Mouse (Mus musculus): ENCODE data around the gene Usp24. TPM values are rescaled to one million over a fixed set of nuclear protein-coding genes. Genes with fewer than 3 reads are reported as not detected.

The Usp24 gene
- polyA plus RNA-seq, 1 experiment from 2014 or later, result 6.5 TPM

DNA sequence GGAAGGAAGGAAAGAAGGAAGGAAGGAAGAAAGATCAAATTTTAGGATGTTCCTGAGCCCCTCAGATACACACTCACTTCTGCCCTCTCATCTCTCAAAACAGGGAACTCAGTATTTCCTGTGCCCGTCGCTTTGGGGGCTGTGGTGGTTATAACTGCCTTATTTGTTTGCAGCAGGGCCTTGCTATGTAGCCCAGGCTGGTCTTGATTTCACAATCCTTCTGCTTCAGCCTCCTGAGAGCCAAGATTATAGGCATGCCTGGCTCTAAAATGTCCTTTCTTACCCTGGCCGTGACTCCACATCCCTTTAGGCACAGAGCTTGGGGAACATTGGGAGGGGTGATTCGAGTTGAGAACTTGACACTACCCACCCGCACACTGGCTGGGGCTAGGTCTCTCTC, 146.5 kb downstream of the Usp24 start:
- 34% methylated on average over 5 of the region's 5 CpGs for WGBS (ENCODE audit: insufficient replicate concordance)
- peak overlapping the region; percentile 60; the same call in 1 of the 2 replicates for H3K9ac ChIP-seq

DNA sequence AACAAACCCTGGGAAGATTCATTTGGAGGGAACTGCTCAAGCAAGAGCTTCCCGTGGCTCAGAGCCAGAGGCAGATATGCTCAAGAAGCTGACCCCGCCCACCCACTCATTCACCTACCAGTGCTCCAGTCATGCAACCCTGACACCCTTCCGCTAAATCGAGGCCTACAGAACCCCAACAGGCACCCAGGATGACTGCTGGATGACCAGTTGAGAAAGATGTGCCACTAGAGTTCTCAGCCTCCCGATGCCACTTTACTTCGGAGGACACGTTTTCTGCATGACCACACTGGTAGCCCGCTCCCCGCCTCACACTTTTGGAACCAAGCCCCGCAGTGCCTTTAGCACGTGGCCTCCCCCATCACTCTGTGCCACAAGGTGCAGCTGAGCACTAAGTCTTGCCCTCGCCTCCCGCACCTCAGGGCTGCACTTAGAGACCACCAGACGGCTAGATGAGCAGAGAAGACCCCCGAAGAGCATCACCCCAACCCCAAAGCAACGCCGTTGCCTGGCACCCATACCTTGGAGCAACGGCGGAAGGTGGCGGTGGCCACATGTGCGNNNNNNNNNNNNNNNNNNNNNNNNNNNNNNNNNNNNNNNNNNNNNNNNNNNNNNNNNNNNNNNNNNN, 147.3 kb downstream of the Usp24 start:
- Histone ChIP-seq H3K9me3 (replicated peaks) (no peaks in the 10 kb centered on the region), H3K4me2 (peak overlapping the region; percentile 43), H3K27ac (peak overlapping the region; percentile 73), H3K9ac (peak overlapping the region; percentile 60), H3K4me1 (replicated peaks) (no peaks in the 10 kb centered on the region), H3K27me3 (peaks cover 40% of the 10 kb centered on the region), H3K4me3 (replicated peaks) (peak overlapping the region; percentile 54), H3K36me3 (no peaks in the 10 kb centered on the region)
- no peak for DNase-seq
- WGBS (ENCODE audit: insufficient replicate concordance), result 30% methylated on average over 21 of the region's 21 CpGs
- ATAC-seq (ENCODE audit: low read depth), result no peak

More for the DNA sequence above, 146.5 kb downstream of the Usp24 start:
- Histone ChIP-seq H3K27ac (no peak overlapping the region), H3K9me3 (replicated peaks) (no peaks in the 10 kb centered on the region), H3K4me3 (replicated peaks) (peak overlapping the region; percentile 54), H3K36me3 (no peaks in the 10 kb centered on the region), H3K4me2 (peak overlapping the region; percentile 43), H3K27me3 (peaks cover 40% of the 10 kb centered on the region), H3K4me1 (replicated peaks) (no peaks in the 10 kb centered on the region)
- DNase-seq, result no peak
- no peak for ATAC-seq (ENCODE audit: low read depth)

DNA sequence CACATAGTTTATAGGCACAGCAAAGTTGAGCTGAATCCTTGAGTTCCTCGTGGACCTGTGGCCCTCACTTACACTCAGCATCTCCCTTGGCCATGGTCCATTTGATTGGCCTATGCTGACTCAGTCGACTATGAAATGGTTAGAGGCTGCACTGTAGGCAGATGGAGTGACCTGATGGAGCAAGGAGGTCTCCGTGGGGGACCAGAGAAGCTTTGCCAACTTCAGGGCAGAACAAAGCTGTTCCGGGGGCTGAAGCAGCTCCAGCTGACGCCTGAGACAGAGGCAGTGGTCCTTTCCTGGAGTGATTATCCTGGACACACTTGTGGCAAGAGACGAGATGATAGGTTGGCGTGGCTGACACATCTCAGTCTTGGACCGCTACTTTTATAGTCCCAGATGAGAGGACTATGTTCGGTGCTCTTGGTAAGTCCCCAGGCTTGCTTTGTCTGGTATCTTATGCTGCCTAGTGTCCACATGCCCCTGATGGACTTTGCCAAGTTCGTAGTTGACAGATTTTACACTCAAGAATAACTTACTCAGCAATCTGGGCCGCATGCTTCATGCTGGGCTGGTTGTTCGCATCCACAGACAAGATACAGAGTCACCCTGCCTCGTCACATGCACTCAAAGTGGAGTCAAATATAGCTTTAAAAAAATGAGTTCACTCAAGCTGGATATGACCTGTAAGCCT, 151.6 kb downstream of the Usp24 start:
- H3K36me3 ChIP-seq, result no peaks in the 10 kb centered on the region
- H3K4me3 ChIP-seq (replicated peaks), result no peak overlapping the region
- H3K4me2 ChIP-seq, result no peak overlapping the region
- no peaks in the 10 kb centered on the region for H3K9me3 ChIP-seq (replicated peaks)
- ATAC-seq (ENCODE audit: low read depth), result no peak
- no peak overlapping the region for H3K27ac ChIP-seq
- H3K9ac ChIP-seq, result no peak overlapping the region
- DNase-seq, result no peak
- WGBS (ENCODE audit: insufficient replicate concordance), result 63% methylated on average over 13 of the region's 13 CpGs
- no peaks in the 10 kb centered on the region; the same call in 1 of the 2 replicates for H3K4me1 ChIP-seq (replicated peaks)
- H3K27me3 ChIP-seq, result peaks cover 30% of the 10 kb centered on the region

DNA sequence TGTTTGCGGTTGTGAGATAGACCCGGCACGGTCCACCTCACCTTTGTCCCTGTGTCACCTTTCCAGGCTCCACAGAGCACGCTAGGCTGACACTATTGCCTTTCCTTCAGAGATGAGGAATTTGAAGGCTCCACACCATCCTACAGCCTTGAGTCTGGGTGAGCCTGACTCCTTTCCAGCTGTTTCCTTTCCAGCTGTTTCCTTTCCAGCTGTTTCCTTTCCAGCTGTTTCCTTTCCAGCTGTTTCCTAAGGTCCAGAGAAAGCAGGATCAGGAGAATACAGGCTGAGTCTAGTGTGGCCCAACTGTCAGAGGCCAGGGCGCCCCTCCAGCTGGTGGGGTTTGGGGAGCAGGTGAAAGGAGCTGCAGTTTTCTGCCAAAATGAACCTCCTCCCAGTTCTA, 154.9 kb downstream of the Usp24 start:
- H3K27me3 ChIP-seq, result no peaks in the 10 kb centered on the region
- no peak for DNase-seq
- 37% methylated on average over 5 of the region's 5 CpGs for WGBS (ENCODE audit: insufficient replicate concordance)
- no peak overlapping the region for H3K27ac ChIP-seq
- no peaks in the 10 kb centered on the region for H3K9me3 ChIP-seq (replicated peaks)
- no peaks in the 10 kb centered on the region; the same call in 1 of the 2 replicates for H3K4me1 ChIP-seq (replicated peaks)
- no peak for ATAC-seq (ENCODE audit: low read depth)
- no peak overlapping the region for H3K4me3 ChIP-seq (replicated peaks)
- no peak overlapping the region for H3K4me2 ChIP-seq
- H3K36me3 ChIP-seq, result no peaks in the 10 kb centered on the region
- no peak overlapping the region for H3K9ac ChIP-seq

DNA sequence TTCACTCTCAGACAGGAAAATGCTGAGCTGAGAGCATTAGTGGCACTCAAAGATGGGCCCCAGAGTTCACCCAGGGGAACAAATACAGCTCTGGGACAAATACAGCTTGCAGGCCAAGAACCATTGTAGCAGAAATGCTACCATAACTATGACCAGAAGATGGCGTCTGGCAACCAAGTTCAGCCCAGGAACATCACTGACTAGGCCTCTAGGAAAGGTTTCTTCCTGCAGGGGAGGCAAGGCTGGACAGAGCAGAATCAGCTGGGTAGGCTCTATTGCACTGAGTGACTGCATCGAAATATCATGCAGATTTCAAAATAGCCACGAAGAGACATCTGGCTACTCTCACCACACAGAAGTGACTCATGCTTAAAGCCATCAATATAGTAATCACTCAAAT, 156.3 kb downstream of the Usp24 start:
- Histone ChIP-seq H3K4me2 (no peak overlapping the region), H3K27me3 (no peaks in the 10 kb centered on the region), H3K4me3 (replicated peaks) (no peak overlapping the region), H3K4me1 (replicated peaks) (no peaks in the 10 kb centered on the region; the same call in 1 of the 2 replicates), H3K36me3 (no peaks in the 10 kb centered on the region), H3K27ac (no peak overlapping the region), H3K9me3 (replicated peaks) (no peaks in the 10 kb centered on the region), H3K9ac (no peak overlapping the region)
- DNase-seq (peak; percentile 13), ATAC-seq (ENCODE audit: low read depth) (no peak)
- 13% methylated on average over 3 of the region's 3 CpGs for WGBS (ENCODE audit: insufficient replicate concordance)

DNA sequence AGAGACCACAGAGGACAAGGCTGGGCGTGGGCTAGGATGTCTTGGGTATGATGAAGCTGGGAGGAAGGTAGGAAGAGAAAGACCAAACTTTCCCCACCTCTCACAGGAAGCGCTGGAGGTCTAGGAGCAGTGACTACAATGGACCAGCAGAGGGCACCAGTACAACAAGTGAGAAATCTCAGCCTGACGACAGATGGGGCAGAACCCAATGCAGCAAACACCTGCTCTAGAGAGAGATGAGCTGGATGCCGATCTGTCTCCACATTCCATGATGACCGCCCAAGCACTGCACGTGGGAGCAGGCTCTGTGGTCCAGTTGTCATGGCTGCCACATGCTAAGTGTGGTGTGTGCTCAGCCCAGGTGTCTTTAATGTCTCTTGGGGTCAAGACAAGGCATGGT, 158.2 kb downstream of the Usp24 start:
- DNase-seq (no peak), ATAC-seq (ENCODE audit: low read depth) (no peak)
- H3K4me3 ChIP-seq (replicated peaks), result no peak overlapping the region
- WGBS (ENCODE audit: insufficient replicate concordance), result 4% methylated on average over 6 of the region's 6 CpGs
- no peaks in the 10 kb centered on the region for H3K9me3 ChIP-seq (replicated peaks)
- H3K27ac ChIP-seq, result no peak overlapping the region
- no peaks in the 10 kb centered on the region; the same call in 1 of the 2 replicates for H3K4me1 ChIP-seq (replicated peaks)
- no peaks in the 10 kb centered on the region for H3K27me3 ChIP-seq
- no peak overlapping the region for H3K9ac ChIP-seq
- no peak overlapping the region for H3K4me2 ChIP-seq
- no peaks in the 10 kb centered on the region for H3K36me3 ChIP-seq

DNA sequence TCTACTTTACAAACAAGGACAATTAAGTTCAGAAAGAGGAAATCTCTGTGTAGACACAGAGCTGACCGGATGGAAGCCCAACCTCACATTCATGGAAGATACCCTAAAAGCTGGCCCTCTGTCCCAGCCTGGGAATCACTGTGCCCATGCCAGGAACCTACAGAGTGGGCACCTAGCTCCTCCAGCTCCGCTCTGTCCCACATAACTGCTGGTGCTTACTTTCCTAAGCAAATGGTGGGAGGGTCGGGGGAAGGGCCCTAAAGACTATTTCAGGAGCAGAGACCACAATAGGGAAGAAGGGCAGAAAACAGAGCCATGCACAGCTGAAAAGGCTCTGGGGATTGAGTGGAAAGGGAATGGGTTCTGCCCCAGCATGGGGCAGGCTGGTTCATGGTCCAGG, 164.5 kb downstream of the Usp24 start:
- Histone ChIP-seq H3K9ac (no peak overlapping the region), H3K36me3 (no peaks in the 10 kb centered on the region), H3K27me3 (peaks cover 29% of the 10 kb centered on the region), H3K4me2 (no peak overlapping the region), H3K4me3 (replicated peaks) (no peak overlapping the region), H3K27ac (no peak overlapping the region), H3K9me3 (replicated peaks) (no peaks in the 10 kb centered on the region), H3K4me1 (replicated peaks) (no peaks in the 10 kb centered on the region)
- no peak for ATAC-seq (ENCODE audit: low read depth)
- 44% methylated on average over 3 of the region's 3 CpGs for WGBS (ENCODE audit: insufficient replicate concordance)
- no peak for DNase-seq

DNA sequence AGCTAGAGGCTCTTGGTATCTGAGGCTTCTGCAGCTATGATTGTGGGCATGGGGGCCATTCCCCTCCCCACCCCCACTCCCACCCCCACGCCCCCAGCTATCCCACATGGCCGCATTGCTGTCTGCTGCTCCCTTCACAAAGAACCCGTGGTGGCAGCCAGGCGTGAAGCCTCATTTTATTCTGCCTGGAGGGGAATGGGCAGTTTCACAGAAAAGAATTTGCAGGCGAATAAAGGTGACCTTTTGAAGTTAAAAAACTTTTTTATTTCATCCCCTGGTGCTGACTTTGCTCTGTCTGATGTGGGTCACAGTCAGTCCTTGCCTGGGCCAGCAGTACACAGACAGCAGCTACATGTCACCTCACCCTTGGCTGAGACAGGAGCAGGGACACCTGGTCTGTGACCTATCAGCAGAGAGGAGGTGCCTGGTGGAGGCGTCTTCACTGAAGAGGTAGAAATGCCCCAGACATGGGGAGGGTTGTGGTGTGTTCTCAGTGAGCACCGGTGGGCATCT, 167.3 kb downstream of the Usp24 start:
- Histone ChIP-seq H3K4me3 (replicated peaks) (no peak overlapping the region), H3K9me3 (replicated peaks) (no peaks in the 10 kb centered on the region), H3K4me1 (replicated peaks) (no peaks in the 10 kb centered on the region), H3K4me2 (no peak overlapping the region), H3K27ac (no peak overlapping the region), H3K9ac (no peak overlapping the region), H3K36me3 (no peaks in the 10 kb centered on the region), H3K27me3 (peaks cover 29% of the 10 kb centered on the region)
- ATAC-seq (ENCODE audit: low read depth), result no peak
- WGBS (ENCODE audit: insufficient replicate concordance), result 35% methylated on average over 7 of the region's 7 CpGs
- no peak for DNase-seq

DNA sequence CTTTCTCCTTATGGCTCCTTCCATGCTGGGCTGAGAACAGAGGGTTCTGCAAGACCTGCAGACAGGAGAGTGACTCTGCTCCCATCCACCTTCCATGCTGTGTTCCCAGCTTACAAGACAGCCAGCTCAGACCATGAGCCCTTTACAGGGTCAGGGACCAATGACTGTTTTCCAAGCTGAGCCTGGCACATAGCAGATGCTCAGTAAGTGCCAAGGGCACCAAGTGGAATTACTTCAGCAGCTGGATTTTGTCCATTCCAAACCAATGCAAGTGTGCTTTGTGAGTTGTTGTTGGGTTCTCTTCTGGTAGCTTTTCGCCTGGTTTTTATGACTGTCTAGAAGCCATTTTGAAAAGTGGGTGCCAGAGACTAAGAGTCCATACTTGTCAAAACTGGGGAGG, 167.8 kb downstream of the Usp24 start:
- ATAC-seq (ENCODE audit: low read depth) (no peak), DNase-seq (no peak)
- H3K4me2 ChIP-seq, result no peak overlapping the region
- no peak overlapping the region for H3K27ac ChIP-seq
- 51% methylated on average over 1 of the region's 1 CpGs for WGBS (ENCODE audit: insufficient replicate concordance)
- H3K9ac ChIP-seq, result no peak overlapping the region
- H3K9me3 ChIP-seq (replicated peaks), result no peaks in the 10 kb centered on the region
- no peaks in the 10 kb centered on the region for H3K4me1 ChIP-seq (replicated peaks)
- H3K27me3 ChIP-seq, result peaks cover 29% of the 10 kb centered on the region
- no peak overlapping the region for H3K4me3 ChIP-seq (replicated peaks)
- no peaks in the 10 kb centered on the region for H3K36me3 ChIP-seq

DNA sequence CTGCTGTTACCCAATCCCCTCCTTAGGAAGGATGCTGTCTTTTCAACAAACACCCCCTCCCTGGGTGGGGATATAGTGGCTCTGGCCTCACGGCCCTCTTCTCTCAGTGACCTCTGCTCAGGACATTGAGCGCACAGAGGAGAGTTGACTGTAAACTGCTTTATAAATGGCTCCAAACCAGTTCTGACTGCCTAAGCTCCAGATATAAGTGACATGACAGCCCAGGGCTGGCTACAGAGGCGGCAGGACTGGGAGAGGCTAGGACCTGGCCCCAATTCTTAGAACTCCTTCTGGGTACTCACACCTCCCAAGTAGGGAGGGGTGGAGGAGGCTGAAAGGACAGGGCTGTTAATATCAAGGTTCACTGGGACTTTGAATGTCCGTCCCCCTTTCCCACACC, 174.6 kb downstream of the Usp24 start:
- Histone ChIP-seq H3K4me1 (replicated peaks) (no peaks in the 10 kb centered on the region), H3K27me3 (0 out of 2 replicates have a peak, but pooled peaks cover 3% of the 10 kb centered on the region), H3K27ac (no peak overlapping the region), H3K36me3 (no peaks in the 10 kb centered on the region), H3K9ac (no peak overlapping the region), H3K4me3 (replicated peaks) (no peak overlapping the region), H3K4me2 (no peak overlapping the region), H3K9me3 (replicated peaks) (no peaks in the 10 kb centered on the region)
- WGBS (ENCODE audit: insufficient replicate concordance), result 50% methylated on average over 4 of the region's 4 CpGs
- ATAC-seq (ENCODE audit: low read depth), result no peak
- no peak for DNase-seq

Data from liver, embryonic 13.5 days (tissue).